Mouse (Mus musculus): ENCODE data around the gene Gipc3. TPM values are rescaled to one million over a fixed set of nuclear protein-coding genes. Genes with fewer than 3 reads are reported as not detected.

The Gipc3 gene
- total and polyA plus RNA-seq, 3 experiments: 0.08 to 0.09 TPM; not detected in 1

DNA sequence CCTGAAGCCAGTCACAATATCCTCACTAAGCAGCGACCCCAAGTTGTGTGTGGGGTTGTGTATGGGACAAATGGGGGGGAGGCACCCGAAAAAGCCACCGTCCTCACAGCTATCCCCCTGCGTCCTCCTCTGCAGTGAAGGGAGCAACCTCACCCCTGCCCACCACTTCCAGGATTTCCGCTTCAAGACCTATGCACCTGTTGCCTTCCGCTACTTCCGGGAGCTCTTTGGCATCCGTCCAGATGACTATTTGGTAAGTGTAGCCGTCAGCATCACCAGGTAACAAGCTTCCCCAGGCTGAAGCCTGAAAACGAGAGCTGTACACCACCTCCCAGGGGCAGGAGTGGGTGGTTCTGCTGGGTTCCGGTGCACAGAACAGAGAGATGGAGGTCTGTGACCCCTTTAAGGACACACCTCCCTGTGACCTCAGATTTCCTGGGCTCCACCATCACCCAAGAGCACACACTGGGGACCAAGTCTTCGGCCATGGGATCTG is 36.8 kb downstream of the Gipc3 start:
- Histone ChIP-seq H3K9me3 (replicated peaks; ENCODE audit: low read length) (no peaks in the 10 kb centered on the region), H3K4me1 (ENCODE audit: control insufficient read depth in 1 of 2, insufficient read depth in 2 of 2) (peaks cover 26 to 78% of the 10 kb centered on the region in 2 experiments), H3K79me2 (replicated peaks; ENCODE audit: control insufficient read depth, extremely low read depth, insufficient read depth, poor library complexity, severe bottlenecking) (peaks cover 16% of the 10 kb centered on the region), H3K27ac (ENCODE audit: insufficient read depth, low read depth) (no peak overlapping the region), H3K4me2 (ENCODE audit: insufficient read depth, low read depth, poor library complexity, severe bottlenecking) (no peak overlapping the region), H3K27me3 (replicated peaks) (no peaks in the 10 kb centered on the region), H3K4me3 (replicated peaks in 1 of 3; ENCODE audit: low read depth in 2 of 3, low read length in 2 of 3, poor library complexity in 1 of 3) (no peak overlapping the region), H3K9ac (ENCODE audit: insufficient read depth, low read depth) (no peak overlapping the region), H3K36me3 (replicated peaks in 1 of 2; ENCODE audit: control insufficient read depth in 1 of 2, insufficient read depth in 1 of 2, low read length in 1 of 2) (peaks cover 53 to 71% of the 10 kb centered on the region in 2 experiments)
- in situ Hi-C loops (cut with MboI; ENCODE audit: low pct_ligation_motif_present, low pct_unique_long_range_greater_than_20kb, low sequenced_read_pairs) (no loop called here), dilution Hi-C loops (cut with MboI; ENCODE audit: extremely low pct_ligation_motif_present, extremely low pct_unique_long_range_greater_than_20kb, low sequenced_read_pairs) (no loop called here)
- DNase-seq (ENCODE audit: extremely low read depth): no peak
- TF ChIP-seq POLR2A (IDR thresholded peaks at IDR 0.05; ENCODE audit: low read depth, low read length) (no peak), PAX5 (IDR thresholded peaks at IDR 0.05; ENCODE audit: low read length) (no peak), IRF4 (IDR thresholded peaks at IDR 0.05; ENCODE audit: low read depth, low read length) (no peak), KAT2A (IDR thresholded peaks at IDR 0.05; ENCODE audit: insufficient replicate concordance, low read length) (no peak)

GRCm38 (mm10) chr10:81305663-81306062 is 37.4 kb downstream of the Gipc3 start:
- Histone ChIP-seq H3K4me1 (ENCODE audit: control insufficient read depth in 1 of 2, insufficient read depth in 2 of 2) (peaks cover 31 to 84% of the 10 kb centered on the region in 2 experiments), H3K4me2 (ENCODE audit: insufficient read depth, low read depth, poor library complexity, severe bottlenecking) (no peak overlapping the region), H3K4me3 (replicated peaks in 1 of 3; ENCODE audit: low read depth in 2 of 3, low read length in 2 of 3, poor library complexity in 1 of 3) (no peak overlapping the region), H3K9ac (ENCODE audit: insufficient read depth, low read depth) (no peak overlapping the region), H3K79me2 (replicated peaks; ENCODE audit: control insufficient read depth, extremely low read depth, insufficient read depth, poor library complexity, severe bottlenecking) (peaks cover 19% of the 10 kb centered on the region), H3K27ac (ENCODE audit: insufficient read depth, low read depth) (no peak overlapping the region), H3K27me3 (replicated peaks) (no peaks in the 10 kb centered on the region), H3K36me3 (replicated peaks in 1 of 2; ENCODE audit: control insufficient read depth in 1 of 2, insufficient read depth in 1 of 2, low read length in 1 of 2) (peaks cover 47 to 66% of the 10 kb centered on the region in 2 experiments), H3K9me3 (replicated peaks; ENCODE audit: low read length) (no peaks in the 10 kb centered on the region)
- no peak for DNase-seq (ENCODE audit: extremely low read depth)
- TF ChIP-seq CTCF (conservative IDR thresholded peaks at IDR 0.05 in 1 of 2, IDR thresholded peaks at IDR 0.05 in 1 of 2; ENCODE audit: low read depth in 2 of 2, low read length in 2 of 2) (no peak), JUND (conservative IDR thresholded peaks at IDR 0.05; ENCODE audit: low read depth, low read length) (no peak), POLR2AphosphoS2 (IDR thresholded peaks at IDR 0.05; ENCODE audit: low read depth, low read length) (no peak), MAFK (IDR thresholded peaks at IDR 0.05; ENCODE audit: insufficient replicate concordance, low read length) (no peak), POLR2A (IDR thresholded peaks at IDR 0.05; ENCODE audit: low read depth, low read length) (no peak), ZKSCAN1 (IDR thresholded peaks at IDR 0.05; ENCODE audit: borderline replicate concordance, low read depth, low read length) (no peak), ZC3H11A (IDR thresholded peaks at IDR 0.05; ENCODE audit: low read depth, low read length) (no peak), SIN3A (IDR thresholded peaks at IDR 0.05; ENCODE audit: low read length) (no peak), USF2 (conservative IDR thresholded peaks at IDR 0.05; ENCODE audit: low read depth, low read length) (no peak), MYC (IDR thresholded peaks at IDR 0.05; ENCODE audit: low read depth, low read length) (no peak), CHD1 (IDR thresholded peaks at IDR 0.05; ENCODE audit: low read depth, low read length) (no peak)
- dilution Hi-C loops (cut with MboI; ENCODE audit: extremely low pct_ligation_motif_present, extremely low pct_unique_long_range_greater_than_20kb, low sequenced_read_pairs) (no loop called here), in situ Hi-C loops (cut with MboI; ENCODE audit: low pct_ligation_motif_present, low pct_unique_long_range_greater_than_20kb, low sequenced_read_pairs) (no loop called here)
